Mouse (Mus musculus): Measurements from ENCODE around the gene Gjb1.

The Gjb1 gene

DNA sequence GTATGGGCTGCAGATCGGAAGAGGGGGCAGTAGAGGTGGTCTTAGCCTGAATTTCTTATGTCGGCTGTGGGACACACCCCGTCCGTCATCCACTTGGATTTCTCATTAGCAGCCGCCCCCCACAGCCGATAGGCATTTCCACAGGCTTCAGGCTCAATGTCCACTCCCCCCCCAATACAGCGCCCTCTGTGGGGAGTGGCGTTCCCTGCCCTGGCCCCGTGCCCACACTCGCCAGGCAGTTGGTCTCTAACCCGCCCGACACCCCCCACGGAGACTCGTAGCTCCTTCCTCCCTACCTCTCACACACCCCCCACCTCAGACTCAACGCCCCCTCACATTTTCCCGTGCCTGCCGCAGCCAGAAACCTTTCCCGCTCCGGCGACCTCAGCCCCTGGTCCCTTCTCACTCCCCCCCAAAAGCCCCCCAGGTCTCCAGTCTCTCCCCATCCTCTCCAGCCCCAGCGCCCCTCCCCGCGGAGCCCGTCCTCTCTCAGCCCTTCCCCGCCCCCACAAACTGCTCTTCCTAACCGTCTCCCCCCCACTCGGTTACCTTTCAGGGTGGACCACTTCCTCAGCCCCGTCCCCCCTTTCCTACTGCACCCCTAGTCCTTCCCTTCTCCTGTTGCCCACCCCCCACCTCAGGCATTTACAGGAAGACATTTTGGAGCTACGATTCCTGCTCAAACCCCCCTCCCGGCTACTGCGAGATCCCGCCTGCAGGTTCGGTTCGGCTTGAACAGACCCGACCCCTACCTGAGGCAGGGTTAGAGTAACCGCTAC is 43.0 kb downstream of the Gjb1 start:
- DNase-seq = peak; percentile 60

DNA sequence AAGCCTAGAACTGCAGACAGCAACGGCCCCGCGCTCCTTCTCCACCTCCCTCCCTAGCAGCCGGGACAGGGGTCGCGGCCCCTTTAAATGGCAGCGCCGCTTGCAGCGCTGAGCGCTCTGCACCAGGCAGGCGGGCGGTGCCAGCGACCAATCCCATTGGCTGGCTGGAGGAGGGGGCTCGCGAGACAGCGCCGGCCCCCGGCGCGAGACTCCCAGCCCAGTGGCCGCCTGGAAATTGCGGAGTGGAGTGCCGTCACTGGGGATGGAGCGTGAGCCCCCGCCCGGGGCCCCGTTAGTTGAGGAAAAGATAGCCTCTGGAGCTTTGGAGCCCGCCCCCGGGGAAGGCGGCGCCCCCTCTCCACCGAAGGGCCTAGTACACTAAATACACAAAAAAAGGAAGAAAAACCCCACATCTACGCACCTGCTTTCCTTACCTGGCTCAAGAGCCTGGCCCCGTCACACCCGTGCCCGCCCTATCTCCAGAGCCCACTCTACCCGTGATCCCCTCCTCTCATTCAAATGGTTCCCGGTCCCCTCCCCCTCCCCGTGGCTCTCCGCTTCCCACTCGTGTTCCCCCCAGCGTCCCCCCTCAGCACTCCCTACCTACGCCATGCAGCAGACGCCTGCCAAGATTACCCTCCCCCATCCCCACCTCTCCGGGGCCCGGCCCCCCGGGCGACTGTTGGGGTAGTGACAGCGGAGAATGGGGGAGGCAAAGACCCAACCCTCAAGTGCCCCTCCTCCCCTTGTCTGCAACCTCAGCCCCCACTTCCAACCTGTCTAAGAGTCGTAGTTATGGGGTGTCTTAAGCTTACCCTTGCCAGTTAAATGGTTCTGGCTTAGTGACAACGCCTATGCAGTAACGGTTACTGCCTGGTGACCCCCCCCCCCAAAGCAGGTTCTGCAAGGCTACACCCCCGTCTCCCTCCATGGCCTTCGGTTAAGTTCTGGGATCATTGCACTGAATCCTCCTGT is 43.8 kb downstream of the Gjb1 start:
- DNase-seq = peak; percentile 83

DNA sequence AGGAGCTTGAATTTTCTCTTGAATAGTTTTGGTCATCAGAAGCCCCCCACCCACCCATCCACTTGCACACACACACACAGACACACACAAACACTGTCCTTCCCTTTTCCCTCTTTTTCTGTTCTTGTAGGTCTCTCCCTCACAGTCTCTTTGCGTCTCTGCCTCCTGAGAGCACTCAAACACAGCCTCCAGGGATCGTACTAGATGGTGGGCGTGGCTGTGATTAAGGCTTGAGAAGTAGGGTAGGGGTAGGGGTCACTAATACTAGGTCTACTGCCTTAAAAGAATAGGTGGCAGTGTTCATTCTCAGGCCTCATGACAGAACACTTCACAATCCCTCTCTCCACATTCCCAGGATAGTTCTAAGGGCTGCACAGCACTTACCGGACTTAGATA is 44.5 kb downstream of the Gjb1 start, which contains the start of gene Zmym3:
Zmym3 (minus strand) TSS at position 150 of the 396 bp plus-strand sequence.
- no peak for DNase-seq

DNA sequence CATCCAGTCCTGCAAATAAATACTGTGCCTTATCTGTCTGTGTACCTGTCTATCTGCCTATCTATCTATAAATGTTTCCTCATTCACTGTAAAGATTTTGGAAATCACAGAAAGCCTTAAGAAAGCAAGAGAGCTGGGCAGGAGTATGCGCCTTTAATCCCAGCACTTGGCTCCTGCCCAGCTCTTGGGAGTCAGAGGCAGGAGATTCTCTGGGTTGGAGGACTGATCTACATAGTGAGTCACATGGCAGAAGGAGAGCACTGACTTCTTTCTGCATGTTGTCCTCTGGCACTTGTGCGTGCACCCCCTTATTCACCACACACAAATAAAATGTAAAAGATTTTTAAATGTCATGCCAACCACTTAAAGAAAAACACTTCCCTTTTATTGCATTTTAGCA is 47.3 kb downstream of the Gjb1 start:
- DNase-seq = no peak

DNA sequence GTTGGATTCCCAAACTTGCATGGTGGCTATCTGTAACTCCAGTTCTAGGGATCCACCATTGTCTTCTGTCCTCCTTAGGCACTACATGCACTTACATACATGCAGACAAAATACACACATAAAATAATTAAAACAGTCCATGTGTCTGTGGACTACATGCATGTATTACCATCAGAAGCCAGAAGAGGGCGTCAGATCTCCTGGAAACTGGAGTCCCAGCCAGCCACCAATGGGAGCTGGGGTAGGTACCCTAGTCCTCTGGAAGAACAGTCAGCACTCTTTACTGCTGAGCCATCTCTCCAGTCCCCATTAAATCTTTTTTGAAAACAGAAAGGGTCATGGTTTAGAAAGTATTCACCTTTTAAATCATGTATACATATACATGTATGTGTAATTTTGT is 51.6 kb downstream of the Gjb1 start:
- no peak for DNase-seq

DNA sequence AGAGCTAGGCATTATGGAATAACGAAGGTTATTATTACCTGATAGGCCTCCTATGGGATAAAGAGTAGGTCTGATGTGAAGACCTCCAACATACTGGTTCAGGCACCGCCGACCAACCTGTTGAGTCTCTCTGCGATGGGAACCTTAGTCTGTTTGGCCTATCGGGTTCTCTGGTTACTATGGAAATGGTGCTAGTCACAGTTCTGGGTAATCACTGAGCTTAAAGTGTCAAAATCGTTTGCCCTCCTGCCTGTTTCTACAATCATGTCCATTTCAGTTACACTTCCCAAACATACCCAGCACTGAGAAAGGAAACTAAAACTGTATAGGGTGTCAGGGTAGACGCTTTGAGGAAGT is 52.6 kb downstream of the Gjb1 start:
- DNase-seq = peak; percentile 10

DNA sequence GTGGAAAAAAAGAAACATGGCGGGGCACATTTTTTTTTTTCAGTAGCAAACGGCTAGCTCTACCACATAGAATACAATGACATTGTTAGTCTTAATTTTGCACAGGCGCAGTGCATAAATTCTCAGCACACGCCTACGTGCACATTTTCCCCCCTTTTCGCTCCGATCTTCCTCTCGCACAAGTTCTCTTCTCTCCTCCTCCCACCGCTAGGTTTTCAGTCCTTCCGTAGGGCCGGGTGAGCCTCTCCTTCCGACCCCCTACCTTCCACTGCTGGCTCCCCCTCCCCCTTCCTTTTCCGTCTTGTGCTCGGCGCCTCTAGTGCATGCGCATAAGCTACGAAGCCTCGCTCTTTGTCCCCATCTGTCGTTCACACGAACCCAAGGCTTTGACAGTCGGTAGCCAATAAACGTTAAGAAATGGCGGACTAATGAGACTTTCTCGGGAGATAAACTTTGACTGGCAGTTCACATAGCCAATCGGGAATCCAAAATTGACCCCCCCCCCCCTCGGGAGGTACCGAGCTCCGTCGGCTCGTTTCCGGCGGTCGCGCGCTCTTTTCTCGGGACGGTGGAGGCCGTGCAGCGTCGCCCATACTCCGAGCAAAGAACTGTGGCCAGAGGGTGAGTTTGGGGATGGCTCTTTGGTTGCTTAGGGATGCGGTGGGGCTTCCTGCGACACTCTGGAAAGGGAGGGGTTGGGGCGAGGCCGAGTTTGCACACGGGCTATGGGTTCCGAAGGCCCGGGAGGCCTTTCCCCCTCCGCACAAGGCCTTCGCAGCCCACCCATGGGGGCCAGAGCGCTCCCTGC is 53.2 kb downstream of the Gjb1 start, which contains the start of gene Nono:
Nono (plus strand) TSS at position 177 of the 808 bp plus-strand sequence.
- DNase-seq = peak; percentile 76

DNA sequence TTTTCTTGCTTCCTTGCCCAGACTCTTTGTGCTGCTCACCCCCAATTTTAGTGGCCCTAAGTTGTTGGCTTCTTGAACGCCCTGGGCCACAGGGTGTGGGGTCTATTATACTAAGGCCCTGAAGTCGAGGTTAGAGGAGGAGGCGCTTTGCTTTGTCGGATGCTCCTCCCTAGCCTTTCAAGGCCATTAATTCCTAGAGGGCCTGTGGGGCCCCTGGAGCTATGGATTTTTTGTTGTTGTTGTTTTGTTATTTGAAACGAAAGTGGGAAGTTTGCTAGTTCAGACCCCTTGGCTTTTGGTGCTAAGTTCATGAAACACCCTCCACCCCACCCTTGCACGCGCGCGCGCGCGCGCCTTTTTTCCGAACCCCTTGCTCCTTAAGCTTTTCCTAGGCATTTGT is 53.8 kb downstream of the Gjb1 start:
- DNase-seq = no peak
